In the genomic region with DNA sequence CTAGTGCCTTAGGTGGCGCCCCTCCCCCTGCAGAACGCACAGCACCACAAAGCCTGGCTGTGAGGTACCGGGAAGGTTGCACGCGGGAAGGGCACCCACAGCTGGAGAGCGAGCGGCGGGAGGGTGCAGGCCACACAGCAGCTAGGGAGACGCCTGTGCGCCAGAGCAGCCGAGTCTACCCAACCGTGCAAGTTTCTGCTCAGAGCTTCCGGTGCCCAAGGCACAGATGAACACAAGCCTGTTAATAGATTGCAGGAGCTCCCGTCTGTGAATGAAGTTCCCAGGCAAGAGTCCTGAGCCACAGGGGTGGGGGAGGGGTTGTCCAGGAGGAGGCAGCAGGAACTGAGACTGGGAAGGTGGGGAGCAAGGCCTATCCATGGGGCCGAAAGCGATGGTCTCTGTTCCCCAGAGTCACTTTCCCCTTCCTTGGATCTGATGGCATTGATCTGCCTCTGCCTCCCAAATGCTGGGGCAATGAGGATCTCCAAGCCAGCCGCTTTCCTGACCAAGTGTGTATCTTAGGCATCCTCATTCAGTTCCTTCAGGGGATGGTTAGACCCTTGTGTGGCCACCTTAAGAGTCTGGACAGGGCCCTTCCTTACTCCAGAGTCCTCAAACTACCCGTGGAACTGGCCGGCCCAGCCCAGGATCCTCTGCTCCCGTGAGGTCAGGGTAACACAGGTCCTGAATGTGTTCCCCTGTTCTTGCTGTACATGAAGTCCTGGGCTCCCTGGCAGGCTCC, we compare ENCODE assay signal across 9 mouse cellular contexts. TPM values are rescaled to one million over a fixed set of nuclear protein-coding genes. Genes with fewer than 3 reads are reported as not detected.
DNase-seq lines count a peak whose midpoint lies in the region; ATAC-seq lines count a peak whose summit lies in the region.
"Had no signal": no experiment of that assay in that cellular context is flagged by ENCODE, and none has a peak within 500 bp of the region (broad histone marks: within the 10 kb centered on the region; RNA-seq: fewer than 3 reads in every experiment).

No protein-coding gene starts in this region.

- H3K36me3 ChIP-seq in heart, embryonic 15.5 days, result no peaks in the 10 kb centered on the region
- no peaks in the 10 kb centered on the region for H3K36me3 ChIP-seq in forebrain, embryonic 13.5 days (ENCODE audit: poor library complexity, severe bottlenecking)

- H3K4me3 ChIP-seq in heart, embryonic 15.5 days, result no peak overlapping the region; the same call in 1 of the 2 replicates
- H3K4me3 ChIP-seq in forebrain, embryonic 13.5 days, result no peak overlapping the region

- H3K27me3 ChIP-seq in heart, embryonic 15.5 days, result no peaks in the 10 kb centered on the region
- no peaks in the 10 kb centered on the region for H3K27me3 ChIP-seq in forebrain, embryonic 13.5 days

- peak overlapping the region; percentile 16; the same call in 1 of the 2 replicates for H3K27ac ChIP-seq in heart, embryonic 15.5 days
- H3K27ac ChIP-seq in forebrain, embryonic 13.5 days, result no peak overlapping the region; the same call in 1 of the 2 replicates
- H3K27ac ChIP-seq: liver, embryonic 14.5 days had no signal

- H3K9me3 ChIP-seq in heart, embryonic 15.5 days (replicated peaks), result no peaks in the 10 kb centered on the region
- no peaks in the 10 kb centered on the region for H3K9me3 ChIP-seq in forebrain, embryonic 13.5 days (replicated peaks)

- H3K9ac ChIP-seq in heart, embryonic 15.5 days, result 0 out of 2 replicates have a peak overlapping the region, but pooled peaks have one; percentile 21
- peak overlapping the region; percentile 7; the same call in 1 of the 2 replicates for H3K9ac ChIP-seq in forebrain, embryonic 13.5 days
- H3K9ac ChIP-seq: liver, embryonic 14.5 days had no signal

- H3K4me1 ChIP-seq in heart, embryonic 15.5 days (replicated peaks), result peaks cover 32% of the 10 kb centered on the region
- peaks cover 21% of the 10 kb centered on the region for H3K4me1 ChIP-seq in forebrain, embryonic 13.5 days

- ATAC-seq in heart, embryonic 15.5 days (replicated peaks; ENCODE audit: insufficient number of reproducible peaks, insufficient read depth, low FRiP score, low read depth), result no peak
- no peak for ATAC-seq in forebrain, embryonic 13.5 days
- ATAC-seq in megakaryocyte-erythroid progenitor cell, adult 5-6 weeks (replicated peaks; ENCODE audit: low FRiP score, low TSS enrichment, poor library complexity, severe bottlenecking), result no peak

- DNase-seq in heart, adult 9 months (ENCODE audit: low spot score in 2 of 2), result no peak
- peak; percentile 66 to 75 for DNase-seq in kidney, postnatal 36 days
- DNase-seq in retina, postnatal 1 day, result peak; percentile 80
- no peak for DNase-seq in layer of hippocampus, postnatal 14 days (ENCODE audit: low spot score in 2 of 2)
- no peak for DNase-seq in lung, postnatal 14 days

- peak overlapping the region; percentile 47 for H3K4me2 ChIP-seq in heart, embryonic 15.5 days
- peak overlapping the region; percentile 47 for H3K4me2 ChIP-seq in forebrain, embryonic 13.5 days

- 24% methylated on average over 20 of the region's 20 CpGs for WGBS in heart, embryonic 15.5 days
- 12% methylated on average over 20 of the region's 20 CpGs for WGBS in forebrain, embryonic 13.5 days

RNA-seq across cellular contexts. Expression of a gene that starts 11.7 kb away (rescaled TPM):
- polyA plus RNA-seq in heart, embryonic 15.5 days (2015; fragmentation: Nextera tagmentation; extraction: Ambion mirVana), result 4.7 and 5.7 TPM in 2 replicates
- 1.9 and 2.6 TPM in 2 replicates for polyA plus RNA-seq in forebrain, embryonic 13.5 days (2015; fragmentation: Nextera tagmentation; extraction: Ambion mirVana)
- total RNA-seq in megakaryocyte-erythroid progenitor cell, adult 5-6 weeks (2014; fragmentation: Nextera tagmentation), result 91.5 and 117 TPM in 2 replicates
- 37.5 and 38.6 TPM in 2 replicates for total RNA-seq in megakaryocyte-erythroid progenitor cell, adult 5-6 weeks (2017)
- 10 to 100 TPM; 23.8 to 25.0 TPM for total RNA-seq in layer of hippocampus, postnatal 14 days (2021)

RNA-seq across cellular contexts. Expression of a gene that starts 16.6 kb away (rescaled TPM):
- polyA plus RNA-seq in heart, embryonic 15.5 days (2015; fragmentation: Nextera tagmentation; extraction: Ambion mirVana), result 1.4 and 2.8 TPM in 2 replicates
- 0.41 and 0.52 TPM in 2 replicates for polyA plus RNA-seq in forebrain, embryonic 13.5 days (2015; fragmentation: Nextera tagmentation; extraction: Ambion mirVana)
- total RNA-seq in megakaryocyte-erythroid progenitor cell, adult 5-6 weeks (2014; fragmentation: Nextera tagmentation), result 3.0 and 4.2 TPM in 2 replicates
- 3.0 and 3.4 TPM in 2 replicates for total RNA-seq in megakaryocyte-erythroid progenitor cell, adult 5-6 weeks (2017)
- 1 to 10 TPM; 2.3 to 5.3 TPM for total RNA-seq in layer of hippocampus, postnatal 14 days (2021)

Comparison
In these comparisons a context has a peak if more than half of its experiments do, and no peak if none do; other contexts are left out.
1. DNase-seq: peak in kidney, postnatal 36 days (2 of 2) and retina, postnatal 1 day (single experiment); none in heart, adult 9 months (0 of 2), layer of hippocampus, postnatal 14 days (0 of 2) and lung, postnatal 14 days (single experiment).